Mouse (Mus musculus): ENCODE results near the gene Extl1.
A peak's percentile ranks its signal among the peaks of the same experiment; 100 is the strongest.
"Not testable (repeated sequence)": the region's sequence is repeated elsewhere in the genome, so short reads cannot be mapped to it uniquely, and the experiment has no call there.

Gene Extl1

GRCm38 (mm10) chr4:134383750-134384149 lies at the start of gene Extl1:
Gene Extl1 (minus strand): TSS chr4:134383850.
- not testable (repeated sequence) for DNase-seq

GRCm38 (mm10) chr4:134432686-134433360 lies 49.2 kb upstream of the Extl1 start:
- DNase-seq, result no peak

GRCm38 (mm10) chr4:134430381-134431004 lies 46.8 kb upstream of the Extl1 start:
- no peak for DNase-seq

GRCm38 (mm10) chr4:134425088-134425487 lies 41.4 kb upstream of the Extl1 start:
- no peak for DNase-seq

GRCm38 (mm10) chr4:134423949-134424348 lies 40.3 kb upstream of the Extl1 start:
- DNase-seq, result no peak

- no peak for DNase-seq
These were observed 38.3 kb upstream of the Extl1 start for GRCm38 (mm10) chr4:134421971-134422370.

- no peak for DNase-seq
These were observed 33.5 kb upstream of the Extl1 start for GRCm38 (mm10) chr4:134417111-134417510.

- no peak for DNase-seq
These were observed 33.0 kb upstream of the Extl1 start for GRCm38 (mm10) chr4:134416602-134417001.

GRCm38 (mm10) chr4:134416177-134416576 lies 32.5 kb upstream of the Extl1 start:
- no peak for DNase-seq

GRCm38 (mm10) chr4:134409286-134409685 lies 25.6 kb upstream of the Extl1 start:
- no peak for DNase-seq

- DNase-seq, result no peak
These were observed 20.1 kb upstream of the Extl1 start for GRCm38 (mm10) chr4:134403721-134404120.

GRCm38 (mm10) chr4:134402571-134403262 lies 19.1 kb upstream of the Extl1 start:
- DNase-seq, result peak; percentile 31 to 52

GRCm38 (mm10) chr4:134401856-134402570 lies 18.4 kb upstream of the Extl1 start:
- DNase-seq, result no peak

- peak in 1 of 2 experiments; percentile 36 for DNase-seq
These were observed 17.6 kb upstream of the Extl1 start for GRCm38 (mm10) chr4:134401181-134401661.

- DNase-seq, result no peak
These were observed 16.6 kb upstream of the Extl1 start for GRCm38 (mm10) chr4:134400206-134400605.

- DNase-seq, result no peak
These were observed 14.1 kb upstream of the Extl1 start for GRCm38 (mm10) chr4:134397732-134398131.

GRCm38 (mm10) chr4:134397121-134397520 lies 13.5 kb upstream of the Extl1 start:
- DNase-seq, result peak; percentile 91 to 94

GRCm38 (mm10) chr4:134395977-134396825 lies 12.6 kb upstream of the Extl1 start, which contains the start of gene Pafah2:
Gene Pafah2 (plus strand): TSS chr4:134396320.
- peak; percentile 95 to 98 for DNase-seq

GRCm38 (mm10) chr4:134395142-134395541 lies 11.5 kb upstream of the Extl1 start:
- DNase-seq, result no peak

- DNase-seq, result no peak
These were observed 9.4 kb upstream of the Extl1 start for GRCm38 (mm10) chr4:134393026-134393425.

- DNase-seq, result no peak
These were observed 8.9 kb upstream of the Extl1 start for GRCm38 (mm10) chr4:134392595-134392994.

GRCm38 (mm10) chr4:134391636-134392035 lies 8.0 kb upstream of the Extl1 start:
- DNase-seq, result no peak

Data from kidney, adult 8-10 months (tissue).